Mouse (Mus musculus): ENCODE data around the gene Polr3b.

GRCm38 (mm10) chr10:84639525-84640287, 17.6 kb downstream of the Polr3b start:
- TF ChIP-seq CTCF (IDR thresholded peaks at IDR 0.05; ENCODE audit: borderline replicate concordance, extremely low read depth, insufficient read depth, insufficient read length) (no peak), POLR2A (IDR thresholded peaks at IDR 0.05; ENCODE audit: borderline replicate concordance, extremely low read depth, insufficient read depth, insufficient read length, poor library complexity, severe bottlenecking) (no peak)

Data from brain, embryonic 14.5 days (tissue).